Mouse (Mus musculus) MEL (cell line): Measurements from ENCODE around the gene Hsd3b7. TPM values are rescaled to one million over a fixed set of nuclear protein-coding genes. Genes with fewer than 3 reads are reported as not detected.

Source experiments
- DNase-seq: peaks from one replicate; pipeline ENCODE4 v3.0.0; 2011; ENCODE audit warnings: low read depth, low spot score
- H3K27ac ChIP-seq: 2 replicates; pipeline ENCODE4 v1.5.1; 2012; ENCODE audit warnings: low read depth, mild to moderate bottlenecking, control low read depth, low read length, moderate library complexity; ENCODE audit not compliant: control insufficient read depth
- H3K27me3 ChIP-seq, 2 experiments: fragments of 150-350 bp in 1 of 2; sonication (generic) in 1 of 2; 2 replicates each; pipeline ENCODE4 v1.6.1; 2012; ENCODE audit warnings: low read length in 2 of 2, mild to moderate bottlenecking in 2 of 2, improper control_type of control experiment in 1 of 2, moderate library complexity in 1 of 2; ENCODE audit not compliant: insufficient read depth in 2 of 2, control insufficient read depth in 1 of 2
- H3K36me3 ChIP-seq, 2 experiments: 2 replicates each; pipeline ENCODE4 v1.6.1; 2012 to 2014; ENCODE audit warnings: low read length in 2 of 2, improper control_type of control experiment in 1 of 2, inconsistent platforms in 1 of 2, mild to moderate bottlenecking in 1 of 2; ENCODE audit not compliant: insufficient read depth in 2 of 2, control insufficient read depth in 1 of 2
- H3K4me1 ChIP-seq, 2 experiments: fragments of 150-350 bp in 1 of 2; sonication (generic) in 1 of 2; 2 replicates each; pipeline ENCODE4 v1.6.1; 2012; ENCODE audit warnings: low read length in 2 of 2, improper control_type of control experiment in 1 of 2, mild to moderate bottlenecking in 1 of 2; ENCODE audit not compliant: insufficient read depth in 2 of 2, control insufficient read depth in 1 of 2
- H3K4me3 ChIP-seq, 2 experiments: fragments of 150-350 bp in 1 of 2; sonication (generic) in 1 of 2; 2 replicates each; pipeline ENCODE4 v1.5.1; 2012; ENCODE audit warnings: low read depth in 2 of 2, low read length in 2 of 2, mild to moderate bottlenecking in 2 of 2, moderate library complexity in 2 of 2, control low read depth in 1 of 2, improper control_type of control experiment in 1 of 2; ENCODE audit not compliant: control insufficient read depth in 1 of 2, insufficient read depth in 1 of 2
- H3K79me2 ChIP-seq: 2 replicates; pipeline ENCODE4 v1.6.1; 2012; ENCODE audit warnings: mild to moderate bottlenecking, low read length, moderate library complexity; ENCODE audit not compliant: control insufficient read depth, poor library complexity, insufficient read depth
- H3K9ac ChIP-seq: 2 replicates; pipeline ENCODE4 v1.6.1; 2012; ENCODE audit warnings: low read depth, mild to moderate bottlenecking, control low read depth, low read length, moderate library complexity; ENCODE audit not compliant: control insufficient read depth, poor library complexity, severe bottlenecking
- H3K9me3 ChIP-seq: fragments of 150-350 bp; sonication (generic); replicated peaks from 2 replicates; pipeline ENCODE4 v1.6.1; 2012; ENCODE audit warnings: mild to moderate bottlenecking, low read length, improper control_type of control experiment, moderate library complexity; ENCODE audit not compliant: insufficient read depth
- BHLHE40 ChIP-seq: IDR thresholded peaks from 2 replicates; pipeline ENCODE4 v1.6.1; 2012; ENCODE audit warnings: low read depth, mild to moderate bottlenecking, inconsistent platforms, low read length, improper control_type of control experiment, borderline replicate concordance
- CHD1 ChIP-seq: IDR thresholded peaks from 2 replicates; pipeline ENCODE4 v1.6.1; 2012; ENCODE audit warnings: low read depth, mild to moderate bottlenecking, inconsistent platforms, low read length, improper control_type of control experiment
- CHD2 ChIP-seq: IDR thresholded peaks from 2 replicates; pipeline ENCODE4 v1.6.1; 2011; ENCODE audit warnings: low read length, improper control_type of control experiment
- CTCF ChIP-seq, 3 experiments: IDR thresholded peaks in 2 of 3; conservative IDR thresholded peaks in 1 of 3; 2 replicates each; pipeline ENCODE4 v1.5.1; 2011 to 2012; ENCODE audit warnings: low read length in 3 of 3, low read depth in 2 of 3, mild to moderate bottlenecking in 2 of 3, improper control_type of control experiment in 1 of 3, inconsistent platforms in 1 of 3, mixed read lengths in 1 of 3, moderate library complexity in 1 of 3; ENCODE audit not compliant: control insufficient read depth in 1 of 3, insufficient read depth in 1 of 3, poor library complexity in 1 of 3, severe bottlenecking in 1 of 3
- E2F4 ChIP-seq: IDR thresholded peaks from 2 replicates; pipeline ENCODE4 v1.6.1; 2011; ENCODE audit warnings: low read depth, low read length, improper control_type of control experiment, borderline replicate concordance
- ELF1 ChIP-seq: IDR thresholded peaks from 2 replicates; pipeline ENCODE4 v1.6.1; 2014; ENCODE audit warnings: low read depth, mild to moderate bottlenecking, inconsistent platforms, low read length, improper control_type of control experiment, moderate library complexity
- ETS1 ChIP-seq: IDR thresholded peaks from 2 replicates; pipeline ENCODE4 v1.6.1; 2012; ENCODE audit warnings: low read depth, mild to moderate bottlenecking, inconsistent platforms, low read length, improper control_type of control experiment, moderate library complexity
- GABPA ChIP-seq: IDR thresholded peaks from 2 replicates; pipeline ENCODE4 v1.6.1; 2012; ENCODE audit warnings: low read depth, mild to moderate bottlenecking, inconsistent platforms, low read length, improper control_type of control experiment, moderate library complexity
- GATA1 ChIP-seq: IDR thresholded peaks from 2 replicates; pipeline ENCODE4 v1.6.1; 2011; ENCODE audit warnings: low read depth, low read length, improper control_type of control experiment
- HCFC1 ChIP-seq: IDR thresholded peaks from 2 replicates; pipeline ENCODE4 v1.6.1; 2012; ENCODE audit warnings: low read depth, mild to moderate bottlenecking, inconsistent platforms, low read length, improper control_type of control experiment, moderate library complexity
- JUND ChIP-seq: IDR thresholded peaks from 2 replicates; pipeline ENCODE4 v1.6.1; 2011; ENCODE audit warnings: low read depth, mild to moderate bottlenecking, improper control_type of control experiment, low read length
- KAT2A ChIP-seq: conservative IDR thresholded peaks from 2 replicates; pipeline ENCODE4 v1.6.1; 2012; ENCODE audit warnings: low read depth, low read length, improper control_type of control experiment, inconsistent platforms
- MAFK ChIP-seq: IDR thresholded peaks from 2 replicates; pipeline ENCODE4 v1.6.1; 2011; ENCODE audit warnings: low read depth, mild to moderate bottlenecking, low read length, improper control_type of control experiment, borderline replicate concordance
- MAZ ChIP-seq: IDR thresholded peaks from 2 replicates; pipeline ENCODE4 v1.6.1; 2012; ENCODE audit warnings: low read depth, mild to moderate bottlenecking, inconsistent platforms, low read length, improper control_type of control experiment
- MEF2A ChIP-seq: IDR thresholded peaks from 2 replicates; pipeline ENCODE4 v1.6.1; 2014; ENCODE audit warnings: low read depth, mild to moderate bottlenecking, inconsistent platforms, low read length, improper control_type of control experiment; ENCODE audit not compliant: poor library complexity, insufficient replicate concordance, severe bottlenecking; ENCODE audit errors: extremely low read depth
- MXI1 ChIP-seq: IDR thresholded peaks from 2 replicates; pipeline ENCODE4 v1.6.1; 2011; ENCODE audit warnings: mild to moderate bottlenecking, low read depth, low read length, improper control_type of control experiment
- MYB ChIP-seq: IDR thresholded peaks from 2 replicates; pipeline ENCODE4 v1.6.1; 2011; ENCODE audit warnings: mild to moderate bottlenecking, low read depth, low read length, improper control_type of control experiment
- MYC ChIP-seq: IDR thresholded peaks from 2 replicates; pipeline ENCODE4 v1.6.1; 2011; ENCODE audit warnings: low read depth, mild to moderate bottlenecking, low read length, improper control_type of control experiment, moderate library complexity
- NELFE ChIP-seq: IDR thresholded peaks from 2 replicates; pipeline ENCODE4 v1.6.1; 2011; ENCODE audit warnings: low read depth, low read length, improper control_type of control experiment
- NRF1 ChIP-seq: IDR thresholded peaks from 2 replicates; pipeline ENCODE4 v1.6.1; 2014; ENCODE audit warnings: low read depth, mild to moderate bottlenecking, inconsistent platforms, low read length, improper control_type of control experiment, moderate library complexity; ENCODE audit not compliant: poor library complexity, insufficient read depth, severe bottlenecking
- POLR2A ChIP-seq, 2 experiments: IDR thresholded peaks; 2 replicates each; pipeline ENCODE4 v1.6.1; 2011 to 2012; ENCODE audit warnings: low read length in 2 of 2, mild to moderate bottlenecking in 2 of 2, control low read depth in 1 of 2, improper control_type of control experiment in 1 of 2, low read depth in 1 of 2, moderate library complexity in 1 of 2; ENCODE audit not compliant: control insufficient read depth in 1 of 2, insufficient read depth in 1 of 2, poor library complexity in 1 of 2
- POLR2AphosphoS2 ChIP-seq: IDR thresholded peaks from 2 replicates; pipeline ENCODE4 v1.6.1; 2011; ENCODE audit warnings: low read length, improper control_type of control experiment
- POLR2AphosphoS5 ChIP-seq: IDR thresholded peaks from 2 replicates; pipeline ENCODE4 v1.6.1; 2012; ENCODE audit warnings: low read depth, borderline replicate concordance, mild to moderate bottlenecking, inconsistent platforms, low read length, moderate library complexity, mixed read lengths
- RAD21 ChIP-seq: IDR thresholded peaks from 2 replicates; pipeline ENCODE4 v1.6.1; 2011; ENCODE audit warnings: mild to moderate bottlenecking, low read depth, low read length, improper control_type of control experiment
- RCOR1 ChIP-seq: IDR thresholded peaks from 2 replicates; pipeline ENCODE4 v1.6.1; 2012; ENCODE audit warnings: low read depth, mild to moderate bottlenecking, inconsistent platforms, low read length, improper control_type of control experiment
- SIN3A ChIP-seq: IDR thresholded peaks from 2 replicates; pipeline ENCODE4 v1.6.1; 2012; ENCODE audit warnings: low read length, improper control_type of control experiment, inconsistent platforms
- SMC3 ChIP-seq: IDR thresholded peaks from 2 replicates; pipeline ENCODE4 v1.6.1; 2011; ENCODE audit warnings: low read depth, low read length, improper control_type of control experiment
- TAL1 ChIP-seq: IDR thresholded peaks from 2 replicates; pipeline ENCODE4 v1.6.1; 2012; ENCODE audit warnings: mild to moderate bottlenecking, inconsistent platforms, low read length, moderate library complexity, mixed read lengths
- TBP ChIP-seq: IDR thresholded peaks from 2 replicates; pipeline ENCODE4 v1.8.0; 2011; ENCODE audit warnings: low read depth, low read length, improper control_type of control experiment
- TCF12 ChIP-seq: IDR thresholded peaks from 2 replicates; pipeline ENCODE4 v1.6.1; 2014; ENCODE audit warnings: low read depth, mild to moderate bottlenecking, inconsistent platforms, low read length, improper control_type of control experiment, moderate library complexity
- UBTF ChIP-seq: IDR thresholded peaks from 2 replicates; pipeline ENCODE4 v1.6.1; 2012; ENCODE audit warnings: low read depth, mild to moderate bottlenecking, inconsistent platforms, low read length, improper control_type of control experiment, moderate library complexity, borderline replicate concordance; ENCODE audit not compliant: insufficient read depth
- USF1 ChIP-seq: IDR thresholded peaks from 2 replicates; pipeline ENCODE4 v1.6.1; 2014; ENCODE audit warnings: low read depth, mild to moderate bottlenecking, inconsistent platforms, low read length, improper control_type of control experiment, moderate library complexity
- ZKSCAN1 ChIP-seq: IDR thresholded peaks from 2 replicates; pipeline ENCODE4 v1.6.1; 2012; ENCODE audit warnings: low read depth, mild to moderate bottlenecking, inconsistent platforms, low read length, improper control_type of control experiment, moderate library complexity
- ZMIZ1 ChIP-seq: IDR thresholded peaks from 2 replicates; pipeline ENCODE4 v1.6.1; 2012; ENCODE audit warnings: low read depth, mild to moderate bottlenecking, inconsistent platforms, low read length, improper control_type of control experiment, moderate library complexity
- ZNF384 ChIP-seq: IDR thresholded peaks from 2 replicates; pipeline ENCODE4 v1.6.1; 2012; ENCODE audit warnings: low read depth, mild to moderate bottlenecking, inconsistent platforms, low read length, improper control_type of control experiment
- polyA plus RNA-seq, 2 experiments: library from polyadenylated mRNA; stranded (reverse) in 1 of 2; unstranded in 1 of 2; fragments of >175 nt in 1 of 2; fragments of >200 nt in 1 of 2; gene quantifications; 2 replicates each; pipeline versions ENCODE4 v1.2.1 to v1.2.4; 2012; ENCODE audit warnings: low replicate concordance in 2 of 2, low read depth in 1 of 2; ENCODE audit not compliant: insufficient read length in 2 of 2, insufficient read depth in 1 of 2, missing spikeins in 1 of 2
- total RNA-seq: library from RNA; depleted of rRNA; stranded (reverse); fragments of 300-350 nt; gene quantifications from 2 replicates; pipeline ENCODE4 v1.2.3, GENCODE M21; 2012

The Hsd3b7 gene
- total and polyA plus RNA-seq, 3 experiments = 0.75 to 1.4 TPM; not detected in 1

- peaks cover 0 to 28% of the 10 kb centered on the region in 2 experiments; a peak in 2 of 4 replicates for H3K36me3 ChIP-seq
- H3K4me1 ChIP-seq = peaks cover 5 to 34% of the 10 kb centered on the region in 2 experiments; a peak in 3 of 4 replicates
- no peaks in the 10 kb centered on the region for H3K9me3 ChIP-seq
- H3K27me3 ChIP-seq = no peaks in the 10 kb centered on the region
- peak; percentile 78 for DNase-seq
- H3K4me3 ChIP-seq = peak overlapping the region; percentile 82 to 93
- peak overlapping the region; percentile 98 for H3K9ac ChIP-seq
- peaks cover 24% of the 10 kb centered on the region for H3K79me2 ChIP-seq
- H3K27ac ChIP-seq = peak overlapping the region; percentile 93
- TF ChIP-seq POLR2A (IDR thresholded peaks at IDR 0.05; ENCODE audit: control insufficient read depth in 1 of 2, insufficient read depth in 1 of 2, low read depth in 1 of 2, low read length in 2 of 2, poor library complexity in 1 of 2) = peak; percentile 52 to 56; a peak in 3 of 4 replicates
- no peak for TF ChIP-seq MEF2A
- no peak for TF ChIP-seq ZNF384
- TF ChIP-seq RCOR1 = peak; percentile 25; the same call in 1 of the 2 replicates
- peak; percentile 68 for TF ChIP-seq MYB
- no peak for TF ChIP-seq NRF1
- peak; percentile 20 for TF ChIP-seq SIN3A
- peak; percentile 48; the same call in 1 of the 2 replicates for TF ChIP-seq ETS1
- no peak for TF ChIP-seq CTCF (IDR thresholded peaks at IDR 0.05 in 2 of 3, conservative IDR thresholded peaks at IDR 0.05 in 1 of 3; ENCODE audit: control insufficient read depth in 1 of 3, insufficient read depth in 1 of 3, low read depth in 2 of 3, low read length in 3 of 3, poor library complexity in 1 of 3, severe bottlenecking in 1 of 3)
- no peak; the same call in 1 of the 2 replicates for TF ChIP-seq POLR2AphosphoS5
- TF ChIP-seq MAZ = no peak
- TF ChIP-seq BHLHE40 = no peak
- TF ChIP-seq ELF1 = peak; percentile 47; the same call in 1 of the 2 replicates
- TF ChIP-seq TAL1 = peak; percentile 66
- no peak for TF ChIP-seq ZKSCAN1
- peak; percentile 60; the same call in 1 of the 2 replicates for TF ChIP-seq TBP
- peak; percentile 91 for TF ChIP-seq CHD1
- TF ChIP-seq GABPA = no peak
- TF ChIP-seq HCFC1 = peak; percentile 29; the same call in 1 of the 2 replicates
- no peak for TF ChIP-seq NELFE
- TF ChIP-seq CHD2 = peak; percentile 2; the same call in 1 of the 2 replicates
- TF ChIP-seq KAT2A = 0 out of 2 replicates have a peak, but pooled peaks have one; percentile 13
- no peak for TF ChIP-seq SMC3
- peak; percentile 83 for TF ChIP-seq MYC
- TF ChIP-seq GATA1 = peak; percentile 86
- no peak for TF ChIP-seq USF1
- TF ChIP-seq TCF12 = peak; percentile 83
- TF ChIP-seq JUND = no peak
- no peak for TF ChIP-seq RAD21
- no peak for TF ChIP-seq E2F4
- peak; percentile 25; the same call in 1 of the 2 replicates for TF ChIP-seq POLR2AphosphoS2
- no peak for TF ChIP-seq UBTF
- TF ChIP-seq MAFK = no peak
- peak; percentile 87 for TF ChIP-seq MXI1
- no peak for TF ChIP-seq ZMIZ1
Measured at GRCm38 (mm10) chr7:127770039-127770905, 30.1 kb upstream of the Hsd3b7 start.
